Mouse (Mus musculus) lung, postnatal 25 days (tissue): ENCODE measurements around the gene Golga4.

ENCODE experiments used
- DNase-seq: peaks from one replicate; pipeline ENCODE4 v3.0.0; 2022; ENCODE audit warnings: low spot score

The Golga4 gene

GRCm38 (mm10) chr9:118489579-118490019, 16.5 kb upstream of the Golga4 start:
- DNase-seq, result peak; percentile 69

GRCm38 (mm10) chr9:118491195-118491594, 14.9 kb upstream of the Golga4 start:
- DNase-seq, result no peak

- DNase-seq, result no peak
These were observed 13.0 kb upstream of the Golga4 start for GRCm38 (mm10) chr9:118492932-118493698.

- DNase-seq, result no peak
These were observed 12.0 kb upstream of the Golga4 start for GRCm38 (mm10) chr9:118494106-118494505.

- no peak for DNase-seq
These were observed 10.1 kb upstream of the Golga4 start for GRCm38 (mm10) chr9:118495933-118496332.

GRCm38 (mm10) chr9:118496952-118497351, 9.1 kb upstream of the Golga4 start:
- DNase-seq, result no peak

GRCm38 (mm10) chr9:118498061-118498460, 8.0 kb upstream of the Golga4 start:
- no peak for DNase-seq

GRCm38 (mm10) chr9:118500963-118501362, 5.1 kb upstream of the Golga4 start:
- no peak for DNase-seq

- no peak for DNase-seq
These were observed 1.4 kb upstream of the Golga4 start for GRCm38 (mm10) chr9:118504656-118505055.

GRCm38 (mm10) chr9:118506404-118507231, 551 bp downstream of the Golga4 start:
- DNase-seq, result no peak

GRCm38 (mm10) chr9:118507552-118507951, 1.5 kb downstream of the Golga4 start:
- DNase-seq, result no peak

- no peak for DNase-seq
These were observed 2.5 kb downstream of the Golga4 start for GRCm38 (mm10) chr9:118508601-118509000.

- DNase-seq, result no peak
These were observed 5.0 kb downstream of the Golga4 start for GRCm38 (mm10) chr9:118510941-118511690.

GRCm38 (mm10) chr9:118512681-118513233, 6.7 kb downstream of the Golga4 start:
- peak; percentile 31 for DNase-seq

- DNase-seq, result no peak
These were observed 9.4 kb downstream of the Golga4 start for GRCm38 (mm10) chr9:118515476-118515875.

GRCm38 (mm10) chr9:118516162-118516561, 10.1 kb downstream of the Golga4 start:
- DNase-seq, result no peak

GRCm38 (mm10) chr9:118517619-118518018, 11.6 kb downstream of the Golga4 start:
- DNase-seq, result no peak

- no peak for DNase-seq
These were observed 13.0 kb downstream of the Golga4 start for GRCm38 (mm10) chr9:118519101-118519500.

- no peak for DNase-seq
These were observed 13.9 kb downstream of the Golga4 start for GRCm38 (mm10) chr9:118520011-118520410.

- no peak for DNase-seq
These were observed 14.8 kb downstream of the Golga4 start for GRCm38 (mm10) chr9:118520858-118521257.

GRCm38 (mm10) chr9:118521659-118522058, 15.6 kb downstream of the Golga4 start:
- DNase-seq, result no peak

GRCm38 (mm10) chr9:118523738-118524137, 17.7 kb downstream of the Golga4 start:
- DNase-seq, result no peak
